Mouse (Mus musculus) ES-E14 (cell line): ENCODE results near the gene Ctdsp2. TPM values are rescaled to one million over a fixed set of nuclear protein-coding genes. Genes with fewer than 3 reads are reported as not detected.
A peak's percentile ranks its signal among the peaks of the same experiment; 100 is the strongest.

Experiments used
- DNase-seq: peaks from one replicate; pipeline ENCODE4 v3.0.0-alpha.2; 2013; ENCODE audit warnings: low read depth, low spot score
- H3K27ac ChIP-seq: 2 replicates; pipeline ENCODE4 v1.5.1; 2012; ENCODE audit warnings: low read depth, mild to moderate bottlenecking, low read length, moderate library complexity, mixed read lengths; ENCODE audit not compliant: poor library complexity, insufficient read depth, severe bottlenecking
- H3K36me3 ChIP-seq: 2 replicates; pipeline ENCODE4 v1.6.1; 2012; ENCODE audit warnings: mild to moderate bottlenecking, low read length, moderate library complexity, mixed read lengths; ENCODE audit not compliant: control insufficient read depth, poor library complexity, insufficient read depth, severe bottlenecking
- H3K4me1 ChIP-seq, 2 experiments: fragments of 150-350 bp in 1 of 2; sonication (generic) in 1 of 2; 2 replicates each; pipeline ENCODE4 v1.6.1; 2012; ENCODE audit warnings: low read length in 2 of 2, mild to moderate bottlenecking in 1 of 2, mixed read lengths in 1 of 2; ENCODE audit not compliant: control insufficient read depth in 2 of 2, insufficient read depth in 2 of 2, poor library complexity in 1 of 2
- H3K4me3 ChIP-seq, 2 experiments: fragments of 150-350 bp in 1 of 2; sonication (generic) in 1 of 2; 2 replicates each; pipeline ENCODE4 v1.5.1; 2012; ENCODE audit warnings: low read length in 2 of 2, low read depth in 1 of 2, mild to moderate bottlenecking in 1 of 2, mixed read lengths in 1 of 2; ENCODE audit not compliant: insufficient read depth in 1 of 2, poor library complexity in 1 of 2, severe bottlenecking in 1 of 2
- H3K9ac ChIP-seq: 2 replicates; pipeline ENCODE4 v1.6.1; 2012; ENCODE audit warnings: low read depth, mild to moderate bottlenecking, low read length, mixed read lengths; ENCODE audit not compliant: poor library complexity, insufficient read depth, severe bottlenecking
- H3K9me3 ChIP-seq: fragments of 150-350 bp; sonication (generic); 2 replicates; pipeline ENCODE4 v1.6.1; 2012; ENCODE audit warnings: low read depth, mild to moderate bottlenecking, low read length; ENCODE audit not compliant: control insufficient read depth, insufficient read depth
- CHD2 ChIP-seq: IDR thresholded peaks from 2 replicates; pipeline ENCODE4 v1.6.1; 2014; ENCODE audit warnings: mild to moderate bottlenecking, low read depth, low read length, inconsistent platforms
- HCFC1 ChIP-seq: IDR thresholded peaks from 2 replicates; pipeline ENCODE4 v1.6.1; 2012; ENCODE audit warnings: low read length, inconsistent platforms, borderline replicate concordance; ENCODE audit not compliant: insufficient read depth
- MAFK ChIP-seq: IDR thresholded peaks from 2 replicates; pipeline ENCODE4 v1.6.1; 2014; ENCODE audit warnings: mild to moderate bottlenecking, low read depth, low read length, inconsistent platforms; ENCODE audit not compliant: insufficient read depth
- ZC3H11A ChIP-seq: IDR thresholded peaks from 2 replicates; pipeline ENCODE4 v1.6.1; 2012; ENCODE audit warnings: low read depth, mild to moderate bottlenecking, inconsistent platforms, low read length, borderline replicate concordance
- ZNF384 ChIP-seq: IDR thresholded peaks from 2 replicates; pipeline ENCODE4 v1.6.1; 2012; ENCODE audit warnings: low read depth, low read length, inconsistent platforms
- in situ Hi-C, 2 experiments: fragments of 600-800 bp; cut with MboI; formaldehyde crosslinking; loops; one replicate each; pipeline ENCODE4 v1.15.1; 2025; ENCODE audit warnings: low sequenced_read_pairs in 2 of 2, inconsistent platforms in 1 of 2; ENCODE audit not compliant: unreplicated experiment in 2 of 2
- total RNA-seq: library from RNA; depleted of rRNA; stranded (reverse); fragments of 300-350 nt; gene quantifications from 2 replicates; pipeline ENCODE4 v1.2.3, GENCODE M21; 2012; rRNA removed

Gene Ctdsp2
- total RNA-seq, 1 experiment, result 28.5 TPM

- in situ Hi-C loops, result no loop called here
- Histone ChIP-seq H3K4me3 (peak overlapping the region; percentile 56 to 60), H3K36me3 (peaks cover 13% of the 10 kb centered on the region), H3K9me3 (no peaks in the 10 kb centered on the region), H3K27ac (no peak overlapping the region), H3K9ac (peak overlapping the region; percentile 15; the same call in 1 of the 2 replicates), H3K4me1 (peaks cover 0 to 6% of the 10 kb centered on the region in 2 experiments; a peak in 1 of 4 replicates)
- DNase-seq, result no peak
- TF ChIP-seq MAFK (no peak), ZNF384 (no peak), ZC3H11A (no peak), CHD2 (no peak), HCFC1 (no peak)
These were observed 70.3 kb downstream of the Ctdsp2 start for GRCm38 (mm10) chr10:127048608-127049394.

Other genes with a start within 250 kb of the Ctdsp2 start
- 12.1 and 12.2 TPM in 2 replicates for gene Atp23, start 77.4 kb upstream of the Ctdsp2 start, total RNA-seq
- gene Avil, start 22.0 kb downstream of the Ctdsp2 start, total RNA-seq, result 0.18 and 0.32 TPM in 2 replicates
- 52.8 and 60.9 TPM in 2 replicates for gene Tsfm, start 52.1 kb downstream of the Ctdsp2 start, total RNA-seq
- 20.4 and 21.4 TPM in 2 replicates for gene Mettl1, start 62.7 kb downstream of the Ctdsp2 start, total RNA-seq
- 0.11 and 0.49 TPM in 2 replicates for gene Eef1akmt3, start 62.8 kb downstream of the Ctdsp2 start, total RNA-seq
- gene Cyp27b1, start 69.5 kb downstream of the Ctdsp2 start, total RNA-seq, result 0.40 and 0.74 TPM in 2 replicates
- gene March9, start 81.5 kb downstream of the Ctdsp2 start, total RNA-seq, result 4.6 and 8.3 TPM in 2 replicates
- 502 and 522 TPM in 2 replicates for gene Cdk4, start 84.8 kb downstream of the Ctdsp2 start, total RNA-seq
- gene Tspan31, start 91.5 kb downstream of the Ctdsp2 start, total RNA-seq, result 121 and 154 TPM in 2 replicates
- 1.4 and 2.0 TPM in 2 replicates for gene Agap2, start 96.6 kb downstream of the Ctdsp2 start, total RNA-seq
- 29.4 and 48.6 TPM in 2 replicates for gene Os9, start 142.4 kb downstream of the Ctdsp2 start, total RNA-seq
- gene B4galnt1, start 186.5 kb downstream of the Ctdsp2 start, total RNA-seq, result 4.5 and 8.6 TPM in 2 replicates
- 7.4 and 12.2 TPM in 2 replicates for gene Slc26a10, start 201.9 kb downstream of the Ctdsp2 start, total RNA-seq
- 39.2 and 87.7 TPM in 2 replicates for gene Arhgef25, start 211.4 kb downstream of the Ctdsp2 start, total RNA-seq
- gene Dtx3, start 217.0 kb downstream of the Ctdsp2 start, total RNA-seq, result 29.5 and 75.5 TPM in 2 replicates
- 41.7 and 47.4 TPM in 2 replicates for gene Pip4k2c, start 232.9 kb downstream of the Ctdsp2 start, total RNA-seq